Mouse (Mus musculus) small intestine, adult 2 months (tissue): ENCODE results near the gene Prkca.

Experiments
- CTCF ChIP-seq: fragments of 200-500 bp; IDR thresholded peaks from 2 replicates; pipeline ENCODE4 v1.5.1; 2012; ENCODE audit warnings: low read depth, mild to moderate bottlenecking, control low read depth, inconsistent platforms, low read length, moderate library complexity, mixed read lengths; ENCODE audit not compliant: insufficient replicate concordance, insufficient read length; ENCODE audit errors: extremely low read depth
- POLR2A ChIP-seq: fragments of 200-500 bp; IDR thresholded peaks from 2 replicates; pipeline ENCODE4 v1.6.1; 2012; ENCODE audit warnings: low read depth, mild to moderate bottlenecking, control low read depth, inconsistent platforms, low read length, moderate library complexity

- TF ChIP-seq POLR2A = no peak
- TF ChIP-seq CTCF = no peak
Observed at GRCm38 (mm10) chr11:108162110-108162509, 181.6 kb downstream of the Prkca start.
